Mouse (Mus musculus): ENCODE measurements at regions not wholly inside any gene's neighbourhood (a gene's known extent, or its start where the extent isn't known, plus 50 kb on each side); places are given as distances from the start of the nearest gene placed in this dataset.

DNA sequence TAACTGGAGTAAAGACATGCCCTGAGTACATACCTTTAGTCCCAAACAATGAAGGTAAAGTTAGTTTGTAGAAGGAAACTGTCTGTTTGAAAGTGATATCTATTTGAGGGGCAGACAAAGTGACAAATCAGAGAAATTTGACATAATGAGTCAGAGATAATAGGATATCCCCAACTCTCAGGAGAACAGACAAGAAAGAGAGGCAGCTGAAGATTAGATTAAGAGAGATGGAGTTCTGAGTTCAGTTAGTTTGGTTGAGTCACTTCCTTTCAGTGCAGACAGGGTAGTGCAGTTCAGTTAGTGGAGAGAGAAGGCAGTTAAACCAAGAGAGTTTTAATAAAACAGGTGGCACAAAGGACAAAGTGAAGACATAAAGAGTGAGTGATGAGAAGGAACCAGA is 477.4 kb upstream of the Diaph2 start:
- DNase-seq: no peak

DNA sequence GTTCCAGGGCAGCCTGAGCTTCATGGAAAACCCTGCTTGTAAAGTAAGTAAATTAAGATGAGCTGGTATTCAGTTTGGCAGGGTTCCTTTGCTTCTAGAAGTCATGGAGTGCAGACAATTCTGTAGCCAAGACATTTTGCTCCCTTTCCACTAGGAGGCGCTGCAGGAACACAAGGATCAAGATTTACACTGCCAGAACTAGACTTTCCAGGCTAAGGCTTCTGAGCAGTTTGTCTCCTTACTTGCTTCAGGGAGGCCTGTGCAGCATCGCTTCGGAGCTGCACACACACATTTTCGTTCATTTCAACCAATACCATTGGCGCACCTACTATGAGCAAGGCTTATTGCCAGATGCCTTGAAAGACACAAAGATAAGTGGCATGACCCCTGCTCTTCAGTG is 445.6 kb upstream of the Diaph2 start:
- peak; percentile 53 to 69 for DNase-seq

DNA sequence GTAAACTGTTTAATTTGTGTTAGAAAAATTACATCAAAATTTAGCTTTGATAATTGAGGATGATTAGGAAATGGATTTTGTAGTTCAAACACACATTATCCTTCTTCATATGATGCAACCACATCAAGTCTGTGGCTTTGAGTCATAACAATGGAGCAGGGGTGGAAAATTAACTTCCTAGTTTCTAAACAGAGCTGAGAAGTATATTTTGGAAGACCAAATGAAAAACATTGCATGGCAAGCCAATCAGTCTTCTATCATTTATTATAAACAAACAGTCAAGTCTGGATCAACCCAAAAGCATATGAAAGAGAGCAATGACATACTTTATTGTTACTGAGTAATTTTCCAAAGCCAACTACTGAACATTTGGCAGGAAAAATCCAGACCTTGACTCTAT is 440.2 kb upstream of the Diaph2 start:
- DNase-seq: no peak

DNA sequence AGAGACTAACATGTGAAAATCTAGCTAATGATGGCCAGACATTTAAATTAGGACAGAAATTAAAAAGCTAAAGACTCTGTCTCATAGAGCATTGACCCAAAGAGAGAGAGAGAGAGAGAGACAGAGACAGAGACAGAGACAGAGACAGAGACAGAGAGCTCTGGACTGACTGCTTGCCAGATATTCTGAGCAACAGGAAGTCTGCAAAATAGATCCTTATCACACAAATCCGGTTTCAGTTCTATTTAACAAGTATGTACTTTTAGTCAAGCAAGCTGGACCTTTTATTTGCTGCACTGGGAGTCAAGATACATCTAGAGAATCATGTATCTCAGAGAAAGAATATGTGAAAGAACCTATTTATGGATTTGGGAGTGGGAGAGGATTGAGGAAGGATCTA is 420.1 kb upstream of the Diaph2 start:
- DNase-seq: no peak

DNA sequence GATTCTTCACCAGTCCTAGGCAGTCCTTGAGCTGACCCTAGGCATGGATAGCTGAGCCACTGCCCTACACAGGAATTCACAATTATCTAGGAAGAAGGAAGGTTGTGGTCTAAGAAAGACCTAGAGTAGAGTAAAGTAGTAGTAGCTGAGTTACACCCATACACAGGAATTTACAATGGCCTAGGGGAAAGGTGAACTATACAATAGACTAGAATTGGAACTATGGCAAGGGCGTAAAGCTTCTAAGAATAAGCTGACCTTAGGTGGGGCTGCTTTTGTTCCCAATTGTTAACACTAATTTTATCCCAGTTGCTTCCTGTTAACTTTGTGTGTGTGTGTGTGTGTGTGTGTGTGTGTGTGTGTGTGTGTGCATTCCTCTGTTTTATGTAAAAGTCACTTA is 416.7 kb upstream of the Diaph2 start:
- no peak for DNase-seq
